Comparison of ENCODE assay signal across 8 mouse cellular contexts in genomic region chr2:122937922-122938321, GRCm38 (mm10).
DNase-seq lines count a peak whose midpoint lies in the region; ATAC-seq lines count a peak whose summit lies in the region.

No protein-coding gene starts in this region.

- H3K36me3 ChIP-seq in forebrain, embryonic 14.5 days (ENCODE audit: control insufficient read depth, insufficient read depth, low read length) = no peaks in the 10 kb centered on the region
- no peaks in the 10 kb centered on the region for H3K36me3 ChIP-seq in forebrain, embryonic 16.5 days (ENCODE audit: control insufficient read depth, insufficient read depth)

- H3K27me3 ChIP-seq in forebrain, embryonic 14.5 days (replicated peaks; ENCODE audit: control insufficient read depth, insufficient read depth, low read length) = no peaks in the 10 kb centered on the region
- H3K27me3 ChIP-seq in forebrain, embryonic 16.5 days (replicated peaks; ENCODE audit: control insufficient read depth, insufficient read depth, low read length) = no peaks in the 10 kb centered on the region

- ATAC-seq in forebrain, embryonic 14.5 days = no peak
- no peak for ATAC-seq in forebrain, embryonic 16.5 days

- no peak overlapping the region for H3K4me2 ChIP-seq in forebrain, embryonic 14.5 days (ENCODE audit: low read length)
- H3K4me2 ChIP-seq in forebrain, embryonic 16.5 days (ENCODE audit: low read length) = no peak overlapping the region

- H3K9ac ChIP-seq in forebrain, embryonic 14.5 days (ENCODE audit: low read length) = no peak overlapping the region
- H3K9ac ChIP-seq in forebrain, embryonic 16.5 days (replicated peaks; ENCODE audit: low read depth, low read length) = no peak overlapping the region

- H3K27ac ChIP-seq in forebrain, embryonic 14.5 days (ENCODE audit: low read depth, low read length) = no peak overlapping the region
- H3K27ac ChIP-seq in forebrain, embryonic 16.5 days (ENCODE audit: low read length) = no peak overlapping the region

- peak; percentile 34 for DNase-seq in forebrain, embryonic 14.5 days (ENCODE audit: low spot score)
- peak; percentile 3 for DNase-seq in lung, postnatal 36 days
- DNase-seq in lung, postnatal 4 days = no peak
- DNase-seq in cerebellum, postnatal 14 days = peak; percentile 27 to 36
- peak; percentile 56 to 62 for DNase-seq in right cerebral cortex, adult 2 months (ENCODE audit: low spot score in 2 of 2)
- no peak for DNase-seq in urinary bladder, adult 18-20 months (ENCODE audit: low spot score in 2 of 2)
- DNase-seq in spleen, postnatal 36 days (ENCODE audit: low spot score in 2 of 2) = no peak

- no peaks in the 10 kb centered on the region for H3K4me1 ChIP-seq in forebrain, embryonic 14.5 days (ENCODE audit: control insufficient read depth, insufficient read depth, low read length)
- no peaks in the 10 kb centered on the region for H3K4me1 ChIP-seq in forebrain, embryonic 16.5 days (replicated peaks; ENCODE audit: control insufficient read depth, insufficient read depth, low read length)

- WGBS in forebrain, embryonic 14.5 days = 38% methylated on average over 4 of the region's 4 CpGs
- WGBS in forebrain, embryonic 16.5 days = 39% methylated on average over 4 of the region's 4 CpGs

- no peaks in the 10 kb centered on the region for H3K9me3 ChIP-seq in forebrain, embryonic 14.5 days (replicated peaks; ENCODE audit: control insufficient read depth, low read length)
- H3K9me3 ChIP-seq in forebrain, embryonic 16.5 days (ENCODE audit: control insufficient read depth, low read length) = no peaks in the 10 kb centered on the region

- no peak overlapping the region for H3K4me3 ChIP-seq in forebrain, embryonic 14.5 days (ENCODE audit: low read depth, low read length)
- no peak overlapping the region for H3K4me3 ChIP-seq in forebrain, embryonic 16.5 days (replicated peaks; ENCODE audit: low read length)

Comparison
In these comparisons a context has a peak if more than half of its experiments do, and no peak if none do; other contexts are left out.
1. DNase-seq: peak in forebrain, embryonic 14.5 days (single experiment), lung, postnatal 36 days (single experiment), cerebellum, postnatal 14 days (2 of 2) and right cerebral cortex, adult 2 months (2 of 2); none in lung, postnatal 4 days (0 of 2), urinary bladder, adult 18-20 months (0 of 2) and spleen, postnatal 36 days (0 of 2).